ENCODE assay signal across 12 mouse cellular contexts in the genomic region with DNA sequence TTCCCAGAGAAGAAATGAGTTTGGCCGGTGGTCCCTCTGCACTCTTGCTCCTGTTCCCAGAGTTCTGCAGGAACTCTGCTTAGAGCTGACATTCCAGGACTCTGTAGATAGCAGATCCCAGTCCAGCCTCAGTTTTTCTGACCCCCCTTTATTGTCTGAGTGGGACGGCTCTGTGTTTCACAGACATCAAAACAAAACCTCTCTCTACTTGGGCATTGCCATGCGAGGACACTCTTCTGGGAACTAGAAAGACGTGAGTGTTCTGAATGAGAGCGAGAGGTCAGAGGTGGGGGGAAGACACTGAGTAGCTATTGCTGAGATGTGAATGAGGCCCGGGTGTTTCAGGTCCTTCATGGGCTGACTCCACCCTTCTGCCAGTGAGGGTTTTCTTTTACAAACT. TPM values are rescaled to one million over a fixed set of nuclear protein-coding genes. Genes with fewer than 3 reads are reported as not detected.
DNase-seq lines count a peak whose midpoint lies in the region; ATAC-seq and TF ChIP-seq lines count a peak whose summit lies in the region.
"Had no signal": no experiment of that assay in that cellular context is flagged by ENCODE, and none has a peak within 500 bp of the region (broad histone marks: within the 10 kb centered on the region; RNA-seq: fewer than 3 reads in every experiment).

No protein-coding gene starts in this region.

- H3K27ac ChIP-seq in forebrain, embryonic 10.5 days, result peak overlapping the region; percentile 82
- H3K27ac ChIP-seq in forebrain, embryonic 12.5 days, result no peak overlapping the region
- peak overlapping the region; percentile 95 for H3K27ac ChIP-seq in kidney, postnatal 0 days
- peak overlapping the region; percentile 67; the same call in 1 of the 2 replicates for H3K27ac ChIP-seq in embryonic facial prominence, embryonic 12.5 days
- peak overlapping the region; percentile 25; the same call in 1 of the 2 replicates for H3K27ac ChIP-seq in liver, postnatal 0 days (ENCODE audit: low read depth)

- no peak for TF ChIP-seq CTCF in kidney, postnatal 0 days (IDR thresholded peaks at IDR 0.05; ENCODE audit: low read depth)
- TF ChIP-seq CTCF in liver, postnatal 0 days (IDR thresholded peaks at IDR 0.05; ENCODE audit: low read depth), result no peak

- ATAC-seq in forebrain, embryonic 12.5 days (ENCODE audit: low FRiP score), result no peak
- no peak for ATAC-seq in kidney, postnatal 0 days (replicated peaks; ENCODE audit: low FRiP score, low read depth)
- ATAC-seq in embryonic facial prominence, embryonic 12.5 days (ENCODE audit: insufficient number of reproducible peaks, insufficient read depth, low FRiP score, low TSS enrichment), result no peak
- ATAC-seq in liver, postnatal 0 days, result no peak
- ATAC-seq: forebrain, postnatal 0 days had no signal

- TF ChIP-seq EP300 in liver, postnatal 0 days (IDR thresholded peaks at IDR 0.05; ENCODE audit: low read depth), result no peak

- WGBS in forebrain, embryonic 10.5 days, result 46% methylated on average over 6 of the region's 6 CpGs
- 36% methylated on average over 6 of the region's 6 CpGs for WGBS in forebrain, embryonic 12.5 days
- 38% methylated on average over 6 of the region's 6 CpGs for WGBS in kidney, postnatal 0 days
- WGBS in embryonic facial prominence, embryonic 12.5 days, result 12% methylated on average over 6 of the region's 6 CpGs
- WGBS in liver, postnatal 0 days (ENCODE audit: insufficient replicate concordance), result 62% methylated on average over 6 of the region's 6 CpGs

- H3K4me3 ChIP-seq in forebrain, embryonic 10.5 days, result no peak overlapping the region
- no peak overlapping the region for H3K4me3 ChIP-seq in forebrain, embryonic 12.5 days (replicated peaks)
- no peak overlapping the region for H3K4me3 ChIP-seq in kidney, postnatal 0 days (replicated peaks; ENCODE audit: low read depth, low read length)
- H3K4me3 ChIP-seq in embryonic facial prominence, embryonic 12.5 days, result no peak overlapping the region
- H3K4me3 ChIP-seq in liver, postnatal 0 days (ENCODE audit: low read depth, low read length), result no peak overlapping the region

- no peaks in the 10 kb centered on the region for H3K36me3 ChIP-seq in forebrain, embryonic 10.5 days (replicated peaks)
- H3K36me3 ChIP-seq in forebrain, embryonic 12.5 days (replicated peaks), result no peaks in the 10 kb centered on the region
- H3K36me3 ChIP-seq in kidney, postnatal 0 days (ENCODE audit: insufficient read depth, low read length), result no peaks in the 10 kb centered on the region
- H3K36me3 ChIP-seq in embryonic facial prominence, embryonic 12.5 days, result no peaks in the 10 kb centered on the region
- H3K36me3 ChIP-seq in liver, postnatal 0 days (replicated peaks; ENCODE audit: insufficient read depth, low read length), result no peaks in the 10 kb centered on the region

- no peak overlapping the region for H3K9ac ChIP-seq in forebrain, embryonic 12.5 days
- no peak overlapping the region for H3K9ac ChIP-seq in kidney, postnatal 0 days (ENCODE audit: low read depth, low read length)
- H3K9ac ChIP-seq in embryonic facial prominence, embryonic 12.5 days, result no peak overlapping the region
- H3K9ac ChIP-seq in liver, postnatal 0 days (replicated peaks), result no peak overlapping the region
- H3K9ac ChIP-seq: forebrain, postnatal 0 days had no signal

- no peaks in the 10 kb centered on the region for H3K9me3 ChIP-seq in forebrain, embryonic 10.5 days
- no peaks in the 10 kb centered on the region for H3K9me3 ChIP-seq in forebrain, embryonic 12.5 days
- no peaks in the 10 kb centered on the region for H3K9me3 ChIP-seq in kidney, postnatal 0 days (replicated peaks; ENCODE audit: low read length)
- no peaks in the 10 kb centered on the region for H3K9me3 ChIP-seq in embryonic facial prominence, embryonic 12.5 days
- H3K9me3 ChIP-seq in liver, postnatal 0 days (ENCODE audit: low read length), result no peaks in the 10 kb centered on the region

- H3K4me1 ChIP-seq in forebrain, embryonic 10.5 days, result peaks cover 39% of the 10 kb centered on the region
- H3K4me1 ChIP-seq in forebrain, embryonic 12.5 days, result peaks cover 24% of the 10 kb centered on the region
- H3K4me1 ChIP-seq in kidney, postnatal 0 days (replicated peaks; ENCODE audit: insufficient read depth, low read length), result peaks cover 18% of the 10 kb centered on the region
- peaks cover 18% of the 10 kb centered on the region for H3K4me1 ChIP-seq in embryonic facial prominence, embryonic 12.5 days
- no peaks in the 10 kb centered on the region for H3K4me1 ChIP-seq in liver, postnatal 0 days (ENCODE audit: insufficient read depth)

- no peak overlapping the region for H3K4me2 ChIP-seq in forebrain, embryonic 12.5 days
- H3K4me2 ChIP-seq in kidney, postnatal 0 days (ENCODE audit: low read length), result no peak overlapping the region
- no peak overlapping the region for H3K4me2 ChIP-seq in embryonic facial prominence, embryonic 12.5 days (replicated peaks)
- no peak overlapping the region for H3K4me2 ChIP-seq in liver, postnatal 0 days (ENCODE audit: low read depth, low read length)

- no peak for DNase-seq in forebrain, embryonic 10.5 days (ENCODE audit: extremely low spot score, low spot score)
- peak; percentile 54 for DNase-seq in kidney, postnatal 0 days (ENCODE audit: low spot score)
- no peak for DNase-seq in kidney, postnatal 36 days
- DNase-seq in liver, postnatal 0 days, result no peak
- DNase-seq in frontal cortex, postnatal 10 days (ENCODE audit: low spot score in 2 of 2), result no peak
- no peak for DNase-seq in retina, postnatal 1 day
- DNase-seq: adrenal gland, postnatal 10 days; cerebellum, postnatal 25 days; forebrain, postnatal 0 days; spleen, adult 18-20 months had no signal

- no peaks in the 10 kb centered on the region for H3K27me3 ChIP-seq in forebrain, embryonic 10.5 days (ENCODE audit: poor library complexity, severe bottlenecking)
- H3K27me3 ChIP-seq in forebrain, embryonic 12.5 days, result no peaks in the 10 kb centered on the region
- no peaks in the 10 kb centered on the region for H3K27me3 ChIP-seq in kidney, postnatal 0 days (ENCODE audit: insufficient read depth, low read length)
- H3K27me3 ChIP-seq in embryonic facial prominence, embryonic 12.5 days, result no peaks in the 10 kb centered on the region
- no peaks in the 10 kb centered on the region for H3K27me3 ChIP-seq in liver, postnatal 0 days (ENCODE audit: insufficient read depth, low read length)

RNA-seq across cellular contexts. Expression of gene Zfp366, which starts 55.1 kb away (rescaled TPM):
- 0.36 and 0.47 TPM in 2 replicates for polyA plus RNA-seq in forebrain, embryonic 10.5 days (2016; fragmentation: Nextera tagmentation; extraction: Ambion mirVana)
- polyA plus RNA-seq in forebrain, embryonic 12.5 days (2016; fragmentation: Nextera tagmentation; extraction: Ambion mirVana), result 0.45 and 0.46 TPM in 2 replicates
- 0.98 and 1.2 TPM in 2 replicates for polyA plus RNA-seq in kidney, postnatal 0 days (2015; fragmentation: Nextera tagmentation; extraction: Ambion mirVana)
- 0.41 and 0.67 TPM in 2 replicates for polyA plus RNA-seq in embryonic facial prominence, embryonic 12.5 days (2016; fragmentation: Nextera tagmentation; extraction: Ambion mirVana)
- polyA plus RNA-seq in liver, postnatal 0 days (2015; fragmentation: Nextera tagmentation; extraction: Ambion mirVana), result 0.33 and 0.39 TPM in 2 replicates
